In genomic region chr11:119024260-119024659, GRCm38 (mm10) we compare ENCODE assay signal across 8 mouse cellular contexts. TPM values are rescaled to one million over a fixed set of nuclear protein-coding genes. Genes with fewer than 3 reads are reported as not detected.
DNase-seq lines count a peak whose midpoint lies in the region; ATAC-seq and TF ChIP-seq lines count a peak whose summit lies in the region.

No protein-coding gene starts in this region.

- intact Hi-C loops in heart, postnatal 14 days (cut with DNase I): no loop called here
- intact Hi-C loops in left cerebral cortex, postnatal 10 days (cut with DNase I): no loop called here

- peaks cover 34% of the 10 kb centered on the region in 2 experiments for H3K4me1 ChIP-seq in heart, embryonic 14.5 days (ENCODE audit: control insufficient read depth in 2 of 2, insufficient read depth in 2 of 2, low read length in 2 of 2)
- peaks cover 11% of the 10 kb centered on the region for H3K4me1 ChIP-seq in bone marrow macrophage, adult 2 months (ENCODE audit: control insufficient read depth, insufficient read depth, low read length)
- peaks cover 30% of the 10 kb centered on the region for H3K4me1 ChIP-seq in intestine, embryonic 14.5 days (replicated peaks; ENCODE audit: control insufficient read depth, insufficient read depth, low read length)
- H3K4me1 ChIP-seq in midbrain, embryonic 13.5 days (replicated peaks): peaks cover 63% of the 10 kb centered on the region

- no peak for TF ChIP-seq POLR2A in bone marrow macrophage, adult 2 months (IDR thresholded peaks at IDR 0.05; ENCODE audit: borderline replicate concordance, low read depth, low read length)

- peaks cover 30% of the 10 kb centered on the region for H3K36me3 ChIP-seq in heart, embryonic 14.5 days (ENCODE audit: control insufficient read depth, insufficient read depth, low read length)
- H3K36me3 ChIP-seq in intestine, embryonic 14.5 days (ENCODE audit: control insufficient read depth, insufficient read depth, low read length): peaks cover 30% of the 10 kb centered on the region
- peaks cover 33% of the 10 kb centered on the region for H3K36me3 ChIP-seq in midbrain, embryonic 13.5 days

- H3K4me2 ChIP-seq in heart, embryonic 14.5 days (ENCODE audit: low read length): peak overlapping the region; percentile 85
- peak overlapping the region; percentile 79 for H3K4me2 ChIP-seq in intestine, embryonic 14.5 days (ENCODE audit: low read length)
- H3K4me2 ChIP-seq in midbrain, embryonic 13.5 days (replicated peaks): peak overlapping the region; percentile 96

- ATAC-seq in heart, embryonic 14.5 days (ENCODE audit: insufficient number of reproducible peaks, insufficient read depth, low FRiP score, low read depth): no peak
- no peak for ATAC-seq in intestine, embryonic 14.5 days (replicated peaks; ENCODE audit: low FRiP score, low TSS enrichment, low read depth)
- ATAC-seq in midbrain, embryonic 13.5 days: no peak

- no peak for DNase-seq in heart, postnatal 14 days
- no peak for DNase-seq in intestine, embryonic 14.5 days (ENCODE audit: low spot score)
- no peak for DNase-seq in left cerebral cortex, postnatal 10 days (ENCODE audit: extremely low spot score in 1 of 2, low spot score in 2 of 2)
- DNase-seq in thymus, postnatal 0 days (ENCODE audit: low spot score): no peak
- DNase-seq in gastrocnemius, postnatal 25 days: no peak

- H3K9me3 ChIP-seq in heart, embryonic 14.5 days (ENCODE audit: control insufficient read depth, low read length): no peaks in the 10 kb centered on the region
- H3K9me3 ChIP-seq in intestine, embryonic 14.5 days (ENCODE audit: control insufficient read depth, low read length): no peaks in the 10 kb centered on the region
- H3K9me3 ChIP-seq in midbrain, embryonic 13.5 days: no peaks in the 10 kb centered on the region

- peak overlapping the region; percentile 90 to 92 for H3K4me3 ChIP-seq in heart, embryonic 14.5 days (ENCODE audit: control insufficient read depth in 1 of 2, insufficient read depth in 1 of 2, low read depth in 1 of 2, low read length in 2 of 2)
- peak overlapping the region; percentile 75 for H3K4me3 ChIP-seq in bone marrow macrophage, adult 2 months (ENCODE audit: insufficient read depth, low read length)
- peak overlapping the region; percentile 87 for H3K4me3 ChIP-seq in intestine, embryonic 14.5 days (ENCODE audit: low read depth, low read length)
- H3K4me3 ChIP-seq in midbrain, embryonic 13.5 days (replicated peaks): peak overlapping the region; percentile 93

- peaks cover 16% of the 10 kb centered on the region for H3K27me3 ChIP-seq in heart, embryonic 14.5 days (ENCODE audit: control insufficient read depth, insufficient read depth, low read length)
- H3K27me3 ChIP-seq in intestine, embryonic 14.5 days (replicated peaks; ENCODE audit: control insufficient read depth, insufficient read depth, low read length): peaks cover 4% of the 10 kb centered on the region; the same call in 1 of the 2 replicates
- peaks cover 12% of the 10 kb centered on the region for H3K27me3 ChIP-seq in midbrain, embryonic 13.5 days

- peak overlapping the region; percentile 86 for H3K9ac ChIP-seq in heart, embryonic 14.5 days (ENCODE audit: low read length)
- H3K9ac ChIP-seq in intestine, embryonic 14.5 days (ENCODE audit: low read length): peak overlapping the region; percentile 86
- H3K9ac ChIP-seq in midbrain, embryonic 13.5 days (replicated peaks): peak overlapping the region; percentile 96

- H3K27ac ChIP-seq in heart, embryonic 14.5 days (replicated peaks in 1 of 2; ENCODE audit: control insufficient read depth in 1 of 2, insufficient read depth in 1 of 2, low read depth in 2 of 2, low read length in 2 of 2): peak overlapping the region in 1 of 2 experiments; percentile 77; a peak in 1 of 4 replicates
- no peak overlapping the region for H3K27ac ChIP-seq in bone marrow macrophage, adult 2 months (ENCODE audit: insufficient read depth, low read depth, low read length)
- no peak overlapping the region for H3K27ac ChIP-seq in intestine, embryonic 14.5 days (ENCODE audit: low read depth)
- H3K27ac ChIP-seq in midbrain, embryonic 13.5 days: peak overlapping the region; percentile 92

- TF ChIP-seq CTCF in bone marrow macrophage, adult 2 months (IDR thresholded peaks at IDR 0.05; ENCODE audit: low read depth, low read length): no peak

- WGBS in heart, embryonic 14.5 days: 19% methylated on average over 7 of the region's 7 CpGs
- 6% methylated on average over 7 of the region's 7 CpGs for WGBS in intestine, embryonic 14.5 days
- 20% methylated on average over 7 of the region's 7 CpGs for WGBS in midbrain, embryonic 13.5 days

RNA-seq across cellular contexts. Expression of gene Cbx2, which starts 1.5 kb away (rescaled TPM):
- polyA plus RNA-seq in heart, embryonic 14.5 days (2014; fragmentation: Nextera tagmentation; extraction: Ambion mirVana): 9.8 and 11.9 TPM in 2 replicates
- total RNA-seq in heart, postnatal 14 days (2021): 1 to 10 TPM; 5.0 to 5.3 TPM
- 1.9 and 2.0 TPM in 2 replicates for polyA plus RNA-seq in bone marrow macrophage, adult 2 months (2012; ENCODE audit: insufficient read depth, insufficient read length, missing spikeins)
- 31.5 and 32.0 TPM in 2 replicates for polyA plus RNA-seq in intestine, embryonic 14.5 days (2014; fragmentation: Nextera tagmentation; extraction: Ambion mirVana)
- polyA plus RNA-seq in midbrain, embryonic 13.5 days (2015; fragmentation: Nextera tagmentation; extraction: Ambion mirVana): 34.7 and 35.5 TPM in 2 replicates
- total RNA-seq in left cerebral cortex, postnatal 10 days (2021): 1 to 10 TPM; 2.8 to 3.5 TPM
- polyA plus RNA-seq in thymus, postnatal 0 days (2015; fragmentation: Nextera tagmentation; extraction: Ambion mirVana): 19.5 and 22.3 TPM in 2 replicates
- 1 to 10 TPM in 1 of 2 experiments, under 1 TPM in 1; 0.69 to 1.4 TPM for total RNA-seq in gastrocnemius, postnatal 25 days (2021)

RNA-seq across cellular contexts. Expression of gene Cbx8, which starts 16.5 kb away (rescaled TPM):
- 9.3 and 9.6 TPM in 2 replicates for polyA plus RNA-seq in heart, embryonic 14.5 days (2014; fragmentation: Nextera tagmentation; extraction: Ambion mirVana)
- total RNA-seq in heart, postnatal 14 days (2021): 1 to 10 TPM; 6.0 to 6.1 TPM
- 6.2 and 9.5 TPM in 2 replicates for polyA plus RNA-seq in bone marrow macrophage, adult 2 months (2012; ENCODE audit: insufficient read depth, insufficient read length, missing spikeins)
- polyA plus RNA-seq in intestine, embryonic 14.5 days (2014; fragmentation: Nextera tagmentation; extraction: Ambion mirVana): 7.7 and 11.4 TPM in 2 replicates
- 9.8 and 15.2 TPM in 2 replicates for polyA plus RNA-seq in midbrain, embryonic 13.5 days (2015; fragmentation: Nextera tagmentation; extraction: Ambion mirVana)
- total RNA-seq in left cerebral cortex, postnatal 10 days (2021): 10 to 100 TPM; 11.3 to 15.3 TPM
- 10.7 and 12.3 TPM in 2 replicates for polyA plus RNA-seq in thymus, postnatal 0 days (2015; fragmentation: Nextera tagmentation; extraction: Ambion mirVana)
- total RNA-seq in gastrocnemius, postnatal 25 days (2021): 1 to 10 TPM; 1.4 to 1.8 TPM

RNA-seq across cellular contexts. Expression of gene Enpp7, which starts 36.3 kb away (rescaled TPM):
- polyA plus RNA-seq in heart, embryonic 14.5 days (2014; fragmentation: Nextera tagmentation; extraction: Ambion mirVana): not detected in 2 replicates
- not detected for total RNA-seq in heart, postnatal 14 days (2021)
- not detected in 2 replicates for polyA plus RNA-seq in bone marrow macrophage, adult 2 months (2012; ENCODE audit: insufficient read depth, insufficient read length, missing spikeins)
- polyA plus RNA-seq in intestine, embryonic 14.5 days (2014; fragmentation: Nextera tagmentation; extraction: Ambion mirVana): not detected in 2 replicates
- polyA plus RNA-seq in midbrain, embryonic 13.5 days (2015; fragmentation: Nextera tagmentation; extraction: Ambion mirVana): not detected in 2 replicates
- total RNA-seq in left cerebral cortex, postnatal 10 days (2021): not detected
- polyA plus RNA-seq in thymus, postnatal 0 days (2015; fragmentation: Nextera tagmentation; extraction: Ambion mirVana): not detected in 2 replicates
- not detected for total RNA-seq in gastrocnemius, postnatal 25 days (2021)
